8 mouse cellular contexts compared by ENCODE assay signal in the genomic region with DNA sequence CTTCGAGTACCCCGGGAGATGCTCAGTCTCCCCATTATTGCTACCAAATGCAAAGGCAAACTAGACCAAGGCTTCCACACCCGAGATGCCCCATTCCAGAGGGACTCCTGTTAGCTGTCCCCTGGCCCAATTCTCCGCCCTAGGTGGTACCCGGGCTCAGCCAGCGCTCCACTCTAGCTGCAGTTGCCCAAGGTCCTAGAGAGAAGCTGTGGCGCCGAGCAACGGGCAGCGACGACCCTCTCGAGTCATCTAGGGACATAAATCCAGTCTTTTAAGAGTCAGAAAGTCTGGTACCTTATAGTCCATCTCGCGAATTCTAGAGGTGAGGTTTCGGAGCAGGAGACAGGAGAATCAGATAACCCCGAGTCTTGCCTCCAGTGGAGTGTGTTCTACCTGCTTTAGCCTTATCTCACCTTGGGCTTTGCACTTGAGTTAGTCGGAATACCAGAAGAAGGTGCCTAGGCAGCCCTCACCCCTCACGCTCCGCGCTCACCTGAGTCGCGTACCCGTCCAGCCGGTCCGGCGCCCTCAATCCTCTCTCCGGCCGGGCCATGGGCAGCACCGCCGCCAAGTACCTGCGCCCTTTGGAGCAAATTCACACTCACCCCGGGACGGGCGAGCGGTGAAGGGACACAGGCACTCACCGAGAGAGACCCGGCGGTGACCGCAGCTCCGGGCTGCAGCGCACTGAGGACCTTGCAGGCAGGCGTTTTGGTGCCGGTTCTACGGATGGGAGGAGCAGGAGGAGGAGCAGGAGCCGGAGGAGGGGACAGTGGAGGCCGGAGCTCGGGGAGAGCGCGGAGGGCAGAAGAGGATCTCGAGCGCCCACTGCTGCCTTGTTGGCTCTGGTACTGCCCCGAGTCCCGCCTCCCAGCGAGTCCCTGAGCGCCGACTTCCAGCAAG.
DNase-seq lines count a peak whose midpoint lies in the region; ATAC-seq lines count a peak whose summit lies in the region.

No protein-coding gene starts in this region.

- H3K9ac ChIP-seq in limb, embryonic 11.5 days (ENCODE audit: low read length), result peak overlapping the region; percentile 52
- peak overlapping the region; percentile 70 for H3K9ac ChIP-seq in midbrain, embryonic 12.5 days (replicated peaks)

- peak; percentile 95 for DNase-seq in adrenal gland, postnatal 14 days
- DNase-seq in embryonic facial prominence, embryonic 10.5 days (ENCODE audit: low spot score), result peak; percentile 90
- peak; percentile 92 to 95 for DNase-seq in heart, adult 18-20 months
- DNase-seq in kidney, adult 8-10 months, result peak; percentile 87 to 90
- DNase-seq in limb, embryonic 11.5 days (ENCODE audit: low spot score), result peak; percentile 88
- DNase-seq in skeletal muscle tissue, adult 2 months (ENCODE audit: low read depth, low spot score), result peak; percentile 67
- no peak for DNase-seq in MN1 (ENCODE audit: low spot score)

- peak overlapping the region; percentile 67 for H3K4me3 ChIP-seq in embryonic facial prominence, embryonic 10.5 days
- peak overlapping the region; percentile 55 for H3K4me3 ChIP-seq in limb, embryonic 11.5 days (ENCODE audit: low read depth, low read length)
- peak overlapping the region; percentile 74 for H3K4me3 ChIP-seq in midbrain, embryonic 12.5 days

- no peaks in the 10 kb centered on the region for H3K36me3 ChIP-seq in embryonic facial prominence, embryonic 10.5 days (replicated peaks)
- H3K36me3 ChIP-seq in limb, embryonic 11.5 days (ENCODE audit: control insufficient read depth, insufficient read depth, low read length), result no peaks in the 10 kb centered on the region
- H3K36me3 ChIP-seq in midbrain, embryonic 12.5 days, result no peaks in the 10 kb centered on the region

- peak; percentile 89 for ATAC-seq in limb, embryonic 11.5 days (ENCODE audit: insufficient number of reproducible peaks, low FRiP score, low TSS enrichment, low read depth)
- ATAC-seq in midbrain, embryonic 12.5 days (ENCODE audit: low FRiP score, low read depth), result peak; percentile 97

- peak overlapping the region; percentile 68; the same call in 1 of the 2 replicates for H3K27ac ChIP-seq in embryonic facial prominence, embryonic 10.5 days (replicated peaks)
- H3K27ac ChIP-seq in limb, embryonic 11.5 days (replicated peaks; ENCODE audit: low read depth, low read length), result no peak overlapping the region
- H3K27ac ChIP-seq in midbrain, embryonic 12.5 days (replicated peaks), result no peak overlapping the region

- H3K27me3 ChIP-seq in embryonic facial prominence, embryonic 10.5 days (replicated peaks; ENCODE audit: low read depth, poor library complexity, severe bottlenecking), result peaks cover 54% of the 10 kb centered on the region
- peaks cover 19% of the 10 kb centered on the region for H3K27me3 ChIP-seq in limb, embryonic 11.5 days (ENCODE audit: control insufficient read depth, insufficient read depth, low read length)
- H3K27me3 ChIP-seq in midbrain, embryonic 12.5 days, result peaks cover 25% of the 10 kb centered on the region

- WGBS in embryonic facial prominence, embryonic 10.5 days, result 1% methylated on average over 56 of the region's 56 CpGs
- WGBS in limb, embryonic 11.5 days, result under 1% methylated on average over 56 of the region's 56 CpGs
- 1% methylated on average over 54 of the region's 56 CpGs for WGBS in midbrain, embryonic 12.5 days

- H3K4me1 ChIP-seq in embryonic facial prominence, embryonic 10.5 days, result peaks cover 26% of the 10 kb centered on the region
- peaks cover 3% of the 10 kb centered on the region; the same call in 1 of the 2 replicates for H3K4me1 ChIP-seq in limb, embryonic 11.5 days (ENCODE audit: control insufficient read depth, insufficient read depth, low read length)
- peaks cover 8% of the 10 kb centered on the region for H3K4me1 ChIP-seq in midbrain, embryonic 12.5 days

- no peaks in the 10 kb centered on the region for H3K9me3 ChIP-seq in embryonic facial prominence, embryonic 10.5 days
- H3K9me3 ChIP-seq in limb, embryonic 11.5 days (ENCODE audit: control insufficient read depth, low read length), result no peaks in the 10 kb centered on the region
- H3K9me3 ChIP-seq in midbrain, embryonic 12.5 days, result no peaks in the 10 kb centered on the region

- peak overlapping the region; percentile 92 for H3K4me2 ChIP-seq in limb, embryonic 11.5 days (ENCODE audit: low read depth, severe bottlenecking)
- peak overlapping the region; percentile 93 for H3K4me2 ChIP-seq in midbrain, embryonic 12.5 days (replicated peaks)
